Mouse (Mus musculus): ENCODE measurements around the gene Aspn.

Gene Aspn

DNA sequence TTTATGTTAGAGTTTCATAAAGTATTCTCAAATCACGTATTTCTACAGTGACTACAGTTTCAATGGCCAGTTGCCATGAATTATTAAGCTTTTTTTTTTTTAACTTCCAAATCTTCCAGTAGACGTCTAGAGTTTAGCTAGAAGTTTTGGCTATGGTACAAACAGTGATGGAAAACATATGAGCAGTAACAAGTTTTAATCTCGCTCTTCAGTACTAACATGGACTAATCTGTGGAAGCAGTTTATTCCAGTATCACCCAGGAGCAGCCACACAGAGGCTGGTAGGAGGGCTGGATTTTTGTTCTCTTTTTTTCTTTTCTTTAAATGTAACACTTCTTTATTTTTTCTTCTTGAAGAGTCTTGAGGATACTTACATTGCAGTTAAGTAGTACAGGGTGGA, at the start of gene Aspn:
Gene Aspn, plus strand, starts transcription at position 165 of the 400 bp plus-strand sequence.
- DNase-seq = no peak

DNA sequence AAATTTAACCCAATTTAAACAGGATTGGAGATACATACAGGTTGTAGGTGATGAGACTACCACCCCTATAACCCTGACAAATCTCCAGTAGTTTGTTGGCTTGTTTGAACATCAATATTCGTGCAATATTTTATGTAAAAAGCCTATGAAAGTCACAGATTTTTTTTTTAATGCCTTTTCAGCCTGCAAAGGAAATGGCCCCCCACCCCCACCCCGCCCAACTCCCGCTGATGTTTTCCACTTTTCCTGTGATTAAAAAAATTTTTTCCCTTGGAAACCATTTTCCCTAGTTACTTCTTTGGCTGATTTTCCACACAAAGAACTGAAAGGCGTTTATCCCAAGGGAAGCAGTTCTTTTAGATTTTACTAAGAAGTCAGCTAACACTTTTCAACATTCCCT, 39.7 kb upstream of the Aspn start, which contains the start of gene Ecm2:
Gene Ecm2, plus strand, starts transcription at position 301 of the 400 bp plus-strand sequence.
- DNase-seq = no peak

DNA sequence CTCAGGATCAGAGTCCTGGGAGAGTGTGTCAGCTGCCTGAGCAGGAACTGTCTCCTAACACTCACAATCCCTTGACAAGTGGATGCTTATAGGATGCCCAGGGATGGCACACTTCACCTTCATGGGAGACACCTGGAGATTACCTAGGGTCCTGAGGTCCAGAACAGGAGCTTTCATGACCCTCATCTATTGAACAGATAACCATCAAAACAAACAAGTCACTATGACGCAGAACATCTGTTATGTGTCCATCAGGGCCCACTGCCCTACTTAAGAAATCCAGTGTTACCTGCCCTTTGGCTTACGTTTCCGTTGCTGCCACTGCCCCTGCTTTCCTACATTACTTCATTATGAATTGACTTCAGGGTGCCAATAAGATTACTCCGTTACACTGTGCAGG, 38.5 kb upstream of the Aspn start:
- no peak for DNase-seq

DNA sequence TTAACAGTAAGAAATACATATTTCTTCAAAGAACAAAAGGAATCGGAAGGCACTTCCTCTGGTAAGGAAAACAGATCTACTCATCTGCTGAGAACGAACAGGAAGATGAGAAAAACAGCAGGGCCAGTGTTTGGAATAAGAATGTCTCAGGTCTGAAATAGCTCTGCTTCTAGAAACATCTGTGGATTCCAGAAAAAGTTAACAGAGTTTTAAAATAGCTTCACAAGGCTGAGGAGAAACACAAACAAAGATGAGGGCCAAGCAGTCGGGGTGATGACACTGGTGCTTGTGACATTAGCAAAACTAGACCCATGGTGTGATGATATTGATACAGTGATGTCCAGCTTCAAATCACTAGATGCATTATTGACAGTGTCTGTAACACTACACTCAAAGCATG, 37.1 kb upstream of the Aspn start:
- no peak for DNase-seq

DNA sequence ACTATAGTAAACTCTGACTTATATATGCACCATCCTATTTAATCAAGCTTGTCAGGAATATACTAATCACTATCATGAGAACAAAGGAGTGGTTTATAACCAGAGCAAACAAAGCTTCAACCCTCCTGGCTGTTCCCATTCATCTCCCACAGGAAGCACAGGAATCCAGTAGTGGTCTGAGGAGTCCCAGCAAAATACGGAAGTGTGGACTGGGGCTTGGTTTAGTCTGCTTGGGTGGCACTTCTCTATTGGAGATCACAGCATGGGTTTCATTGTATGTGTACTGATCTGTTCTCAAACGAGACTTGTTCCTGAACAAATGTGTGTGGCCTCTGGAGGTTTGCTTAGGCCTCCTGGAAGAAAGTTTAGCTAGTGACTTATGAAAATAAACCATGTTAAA, 25.5 kb upstream of the Aspn start:
- DNase-seq = no peak

DNA sequence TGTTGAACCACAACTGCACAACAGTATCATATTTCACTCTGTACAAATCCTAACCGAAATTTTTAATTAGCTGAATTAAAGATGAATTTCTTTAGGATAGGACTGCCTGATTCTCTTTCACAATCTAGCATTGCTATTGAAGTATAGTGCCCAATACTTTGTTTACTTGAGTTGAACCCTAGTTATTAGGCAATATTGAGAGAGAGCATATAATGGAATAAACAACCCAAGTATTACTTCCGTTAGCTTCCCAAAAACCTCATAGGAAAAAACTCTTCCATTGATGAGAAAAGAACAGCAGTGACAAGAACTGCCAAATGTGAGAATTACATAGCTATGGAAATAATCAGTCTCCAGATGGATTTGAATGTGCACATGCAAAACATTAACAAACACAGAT, 18.0 kb upstream of the Aspn start:
- no peak for DNase-seq

DNA sequence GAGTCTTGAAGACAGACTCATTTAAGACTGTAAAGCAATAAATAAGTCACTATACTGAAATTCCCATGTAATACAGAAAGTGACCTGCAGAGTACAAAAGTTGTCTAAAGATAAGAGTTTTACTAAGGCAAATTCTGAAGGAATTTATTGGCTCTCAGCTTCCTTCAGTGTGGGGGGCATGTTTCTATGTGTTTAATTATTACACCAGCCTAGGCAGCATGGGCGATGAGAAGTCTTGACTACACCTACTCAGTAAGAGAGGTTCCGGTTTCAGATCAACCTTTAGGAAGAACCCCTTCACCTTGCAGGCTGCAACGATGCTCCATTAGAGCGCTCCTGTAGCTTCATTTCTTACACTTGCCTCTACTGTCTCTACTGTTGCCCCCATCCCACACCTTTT, 13.6 kb upstream of the Aspn start:
- DNase-seq = no peak

DNA sequence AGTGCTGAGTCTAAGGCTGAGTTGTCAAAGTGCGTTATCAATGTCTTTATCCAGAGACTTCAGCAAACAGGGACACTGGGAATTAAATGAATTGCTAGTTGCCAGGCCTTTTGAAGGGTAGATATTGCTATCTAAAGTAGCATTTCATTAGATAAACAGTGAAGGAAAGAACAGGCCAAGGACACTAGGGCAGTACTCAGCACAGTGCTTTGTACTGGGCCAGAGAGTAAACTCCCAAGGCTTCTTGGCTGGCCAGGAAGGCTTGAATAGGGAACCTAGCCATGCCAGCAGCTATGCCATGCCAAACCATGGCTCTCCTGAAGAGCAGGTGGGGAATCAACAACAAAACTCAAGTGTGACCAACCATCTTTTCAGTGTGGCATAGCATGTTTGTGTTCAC, 7.3 kb upstream of the Aspn start:
- DNase-seq = no peak

DNA sequence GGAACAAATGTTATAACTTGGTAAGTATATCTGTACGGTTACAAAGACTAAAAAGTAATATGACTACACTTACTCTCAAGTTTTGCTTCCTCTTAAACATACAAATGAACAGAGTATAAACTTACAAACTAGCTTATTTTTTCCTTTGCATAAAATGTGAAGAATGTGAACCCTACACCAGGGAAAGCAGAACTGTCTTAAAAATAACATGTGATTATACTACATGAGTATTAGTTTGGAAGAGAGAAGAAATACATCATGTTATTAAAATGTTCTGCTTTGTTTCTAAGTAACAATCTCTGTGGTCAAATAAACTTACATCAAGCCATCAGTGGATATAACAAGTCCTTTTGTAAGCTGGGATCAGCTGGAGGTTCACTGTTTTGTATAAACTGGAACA, 5.5 kb upstream of the Aspn start:
- no peak for DNase-seq

DNA sequence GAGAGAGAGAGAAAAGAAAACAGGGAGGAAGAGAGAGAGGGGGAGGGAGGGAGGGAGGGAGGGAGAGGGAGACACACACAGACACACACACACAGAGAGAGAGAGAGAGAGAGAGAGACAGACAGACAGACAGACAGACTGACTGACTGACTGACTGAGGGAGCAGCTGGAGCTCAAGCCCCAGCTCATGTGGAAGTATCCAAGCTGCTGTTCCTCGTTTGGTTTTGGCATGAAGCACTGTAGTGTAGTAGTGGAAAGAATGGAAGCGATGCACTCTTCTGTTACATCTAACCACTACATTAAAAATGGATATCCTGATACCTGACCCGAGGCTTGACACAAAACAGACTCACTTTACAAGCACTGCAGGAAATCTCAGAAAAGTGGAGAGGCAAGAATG, 1.4 kb downstream of the Aspn start:
- DNase-seq = peak; percentile 29

DNA sequence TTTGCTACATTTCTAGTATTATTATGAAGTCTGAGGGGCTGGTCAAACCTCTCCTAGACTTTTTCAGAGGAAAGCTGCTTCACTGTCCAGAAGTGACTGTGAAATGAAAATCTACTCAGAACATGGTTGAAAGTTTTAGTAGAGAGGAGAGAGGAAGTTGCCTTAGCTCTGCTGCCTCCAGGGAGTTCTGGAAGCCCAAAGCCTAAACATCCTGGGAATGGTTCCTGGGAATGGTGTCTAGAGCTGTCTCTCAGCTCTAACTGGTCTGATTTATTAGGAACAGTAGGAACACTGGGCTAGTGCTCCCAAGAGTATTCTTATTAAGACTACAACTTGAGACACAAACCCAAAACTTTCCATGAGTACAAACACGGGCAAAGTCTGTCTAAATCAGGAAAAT, 2.3 kb downstream of the Aspn start:
- peak; percentile 22 for DNase-seq

DNA sequence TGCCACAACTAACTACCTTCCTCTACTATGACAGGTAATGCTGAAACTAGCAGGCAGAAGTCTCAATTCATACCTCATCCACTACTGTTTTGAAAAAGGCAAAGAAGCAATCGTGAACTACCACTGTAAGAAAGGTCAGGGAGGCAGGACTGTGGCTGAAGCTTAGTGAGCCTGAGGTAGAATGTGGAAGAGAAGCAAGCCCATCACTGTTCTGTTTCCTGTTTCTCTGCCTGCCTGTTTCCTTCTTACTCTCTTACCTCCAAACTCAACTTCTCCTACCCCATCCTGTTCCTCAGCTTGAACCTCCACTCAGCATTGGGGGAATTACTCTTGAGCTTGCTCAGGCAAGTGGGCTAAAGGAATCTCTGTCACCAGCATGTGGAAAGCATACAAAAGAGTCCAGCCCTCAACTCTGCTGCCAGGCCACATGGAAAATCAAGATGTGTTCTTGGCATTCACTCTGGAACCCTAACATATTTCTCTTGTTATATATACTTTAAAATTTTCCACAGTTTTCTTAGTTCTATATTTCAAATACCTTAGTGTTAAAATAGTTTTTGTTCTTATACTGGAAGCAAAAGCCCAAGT, 3.4 kb downstream of the Aspn start:
- no peak for DNase-seq

DNA sequence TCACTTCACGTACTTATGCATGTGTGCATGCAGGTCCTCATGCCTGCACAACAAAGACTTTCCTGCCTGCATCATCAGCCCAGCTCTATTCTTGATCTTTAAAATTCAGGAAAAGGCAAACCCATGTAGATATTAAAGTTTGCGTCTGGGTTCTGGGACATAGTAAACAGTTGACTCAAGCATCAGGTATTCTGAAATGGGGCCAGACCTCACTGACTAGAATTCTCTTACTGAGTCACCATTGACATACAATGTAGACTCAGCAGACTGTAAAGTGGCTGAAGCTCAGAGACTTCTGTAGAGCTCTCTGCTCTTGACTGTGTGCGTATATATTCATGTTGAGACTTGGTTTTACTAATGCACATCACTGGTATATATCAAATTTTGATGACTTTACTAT, 5.4 kb downstream of the Aspn start:
- no peak for DNase-seq

DNA sequence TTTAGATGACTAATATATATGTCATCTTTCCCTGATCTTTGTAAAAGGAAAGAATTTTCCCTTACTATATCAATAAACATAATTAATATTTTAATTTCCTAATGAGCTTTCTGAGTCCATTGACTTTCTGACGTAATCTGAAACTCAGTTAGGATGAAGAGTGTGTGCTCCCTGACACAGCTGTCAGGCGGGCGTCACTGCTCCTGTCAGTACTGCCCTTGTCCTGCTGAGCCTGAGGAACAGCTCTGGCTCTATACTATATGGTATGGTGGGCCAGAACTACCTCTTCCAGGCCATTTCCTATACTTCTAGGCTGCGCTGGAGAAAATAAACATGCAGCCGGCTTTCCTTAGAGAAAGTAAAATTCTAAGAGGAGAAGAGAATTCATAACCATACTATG, 10.3 kb downstream of the Aspn start:
- DNase-seq = no peak

DNA sequence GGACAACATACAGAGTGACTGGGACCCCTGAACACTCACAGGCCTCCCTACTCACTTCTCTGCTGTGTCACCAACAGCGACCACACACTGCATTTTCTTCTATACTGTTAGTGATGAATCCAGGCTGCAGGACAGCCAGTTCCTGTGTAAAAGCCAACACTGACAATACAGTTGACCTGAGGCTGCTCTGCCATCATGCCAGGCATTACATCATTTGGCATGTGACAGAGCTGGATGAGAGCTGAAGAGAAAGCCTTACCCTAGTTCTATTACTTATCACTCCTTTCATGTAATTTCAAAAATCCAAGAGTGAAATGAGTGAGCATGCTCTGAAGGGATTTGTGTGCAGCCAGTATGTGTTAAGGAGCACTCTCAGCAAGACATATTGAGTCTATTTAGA, 12.0 kb downstream of the Aspn start:
- no peak for DNase-seq

DNA sequence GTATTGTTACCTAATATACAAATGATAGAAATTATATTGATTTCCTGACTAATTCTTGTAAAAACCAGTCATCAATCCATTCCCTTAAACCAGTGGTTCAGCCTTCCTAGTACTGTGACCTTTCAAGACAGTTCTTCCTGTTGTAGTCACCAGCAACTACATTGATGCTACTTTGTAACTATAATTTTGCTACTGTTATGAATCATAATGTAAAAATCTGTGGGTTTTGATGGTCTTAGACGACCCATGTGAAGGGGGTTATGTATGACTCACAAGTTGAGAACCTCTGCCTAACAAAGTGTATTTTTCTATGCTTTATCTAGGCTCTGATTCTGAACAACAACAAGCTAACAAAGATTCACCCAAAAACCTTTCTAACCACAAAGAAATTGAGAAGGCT, 12.7 kb downstream of the Aspn start:
- DNase-seq = no peak

DNA sequence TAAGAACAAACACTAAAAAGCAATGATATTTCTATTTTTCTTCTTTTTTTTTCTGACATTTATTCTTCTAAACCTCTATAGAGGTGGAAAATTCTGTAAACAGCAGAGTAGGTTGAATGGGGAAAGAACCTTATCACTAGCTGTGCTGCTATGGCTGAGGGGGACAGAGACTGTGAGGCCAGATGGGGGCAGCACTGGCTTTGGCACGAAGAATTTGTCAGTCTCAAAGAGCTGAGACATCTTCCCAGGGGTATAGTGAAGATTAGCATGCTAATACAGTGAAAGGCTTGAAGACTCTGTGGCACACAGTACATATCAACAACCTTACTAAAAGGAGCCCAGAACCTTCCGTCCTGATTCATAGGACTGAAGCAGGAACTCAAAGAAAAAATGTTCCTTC, 14.9 kb downstream of the Aspn start:
- peak; percentile 76 for DNase-seq

DNA sequence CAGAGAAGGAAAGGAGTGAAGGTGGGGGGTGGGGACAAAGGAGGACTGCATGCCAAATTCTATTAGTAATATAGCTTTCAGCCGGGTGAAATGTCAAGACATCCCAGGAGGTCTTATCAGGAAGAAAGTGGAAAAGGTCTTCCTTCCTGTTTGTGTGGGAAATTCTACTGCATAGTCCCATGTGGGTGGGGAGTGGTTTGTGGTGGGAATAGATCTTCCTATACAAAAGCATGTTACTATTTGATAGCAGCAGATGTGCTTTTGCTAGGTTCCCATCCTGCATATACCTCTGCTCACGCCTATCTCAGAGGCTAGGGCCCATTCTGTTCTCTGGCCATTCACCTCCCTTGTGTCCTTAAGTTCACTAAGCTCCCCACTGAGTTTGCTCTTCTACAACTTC, 16.6 kb downstream of the Aspn start:
- no peak for DNase-seq

DNA sequence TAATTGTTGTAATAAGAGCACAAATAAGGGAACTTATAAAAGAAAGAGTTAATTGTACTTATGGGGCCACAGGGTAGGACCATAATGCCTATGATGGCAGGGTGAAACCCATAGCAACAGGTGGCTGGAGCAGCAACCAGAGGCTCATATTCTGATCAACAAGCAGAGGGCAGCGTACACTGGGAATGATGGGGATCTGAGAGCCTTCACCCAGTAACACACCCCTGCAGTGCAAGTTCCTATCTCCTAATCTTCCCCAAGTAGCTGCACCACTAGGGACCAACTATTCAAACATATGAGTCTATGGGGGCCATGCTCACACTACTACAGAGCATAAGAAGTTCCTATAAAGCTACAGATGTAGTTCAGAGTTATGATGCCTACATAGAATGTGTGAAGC, 20.1 kb downstream of the Aspn start:
- no peak for DNase-seq

DNA sequence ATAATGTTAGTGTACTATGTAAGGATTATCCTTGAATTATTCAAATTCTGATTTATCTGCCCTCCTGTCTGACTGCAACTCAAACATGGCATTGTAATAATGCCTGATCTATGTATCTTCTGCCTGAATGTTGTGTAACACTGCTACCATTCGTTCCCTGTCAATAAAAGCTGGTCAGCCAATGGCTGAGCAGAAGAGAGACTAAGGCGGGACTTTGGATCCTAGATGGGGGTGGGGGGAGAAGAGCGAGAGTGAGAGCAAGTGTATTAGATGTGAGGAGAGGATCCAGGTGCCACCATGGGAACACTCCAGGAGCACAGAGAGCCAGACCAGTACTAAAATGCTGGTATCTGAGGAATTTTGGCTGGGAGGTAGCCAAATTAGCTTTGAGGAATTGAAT, 26.1 kb downstream of the Aspn start:
- no peak for DNase-seq

DNA sequence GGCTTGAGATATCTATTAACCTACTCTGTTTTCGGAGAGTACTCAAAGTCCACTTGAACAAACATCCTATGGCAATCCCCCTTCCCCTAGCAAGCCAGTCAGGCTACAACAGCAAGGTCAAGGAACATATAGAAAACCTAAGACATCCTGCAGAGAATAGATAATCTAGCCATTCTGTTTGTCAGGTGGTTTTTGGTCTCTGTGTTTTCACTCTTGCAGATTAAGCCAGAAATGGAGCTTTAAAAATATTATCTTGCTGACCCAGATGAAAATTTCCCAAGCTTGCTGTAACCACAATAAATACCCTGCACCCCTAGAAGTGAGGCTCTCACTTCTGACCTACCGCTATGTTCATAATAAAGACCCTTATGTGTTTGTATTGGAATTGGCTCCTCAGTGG, 27.2 kb downstream of the Aspn start:
- DNase-seq = no peak

DNA sequence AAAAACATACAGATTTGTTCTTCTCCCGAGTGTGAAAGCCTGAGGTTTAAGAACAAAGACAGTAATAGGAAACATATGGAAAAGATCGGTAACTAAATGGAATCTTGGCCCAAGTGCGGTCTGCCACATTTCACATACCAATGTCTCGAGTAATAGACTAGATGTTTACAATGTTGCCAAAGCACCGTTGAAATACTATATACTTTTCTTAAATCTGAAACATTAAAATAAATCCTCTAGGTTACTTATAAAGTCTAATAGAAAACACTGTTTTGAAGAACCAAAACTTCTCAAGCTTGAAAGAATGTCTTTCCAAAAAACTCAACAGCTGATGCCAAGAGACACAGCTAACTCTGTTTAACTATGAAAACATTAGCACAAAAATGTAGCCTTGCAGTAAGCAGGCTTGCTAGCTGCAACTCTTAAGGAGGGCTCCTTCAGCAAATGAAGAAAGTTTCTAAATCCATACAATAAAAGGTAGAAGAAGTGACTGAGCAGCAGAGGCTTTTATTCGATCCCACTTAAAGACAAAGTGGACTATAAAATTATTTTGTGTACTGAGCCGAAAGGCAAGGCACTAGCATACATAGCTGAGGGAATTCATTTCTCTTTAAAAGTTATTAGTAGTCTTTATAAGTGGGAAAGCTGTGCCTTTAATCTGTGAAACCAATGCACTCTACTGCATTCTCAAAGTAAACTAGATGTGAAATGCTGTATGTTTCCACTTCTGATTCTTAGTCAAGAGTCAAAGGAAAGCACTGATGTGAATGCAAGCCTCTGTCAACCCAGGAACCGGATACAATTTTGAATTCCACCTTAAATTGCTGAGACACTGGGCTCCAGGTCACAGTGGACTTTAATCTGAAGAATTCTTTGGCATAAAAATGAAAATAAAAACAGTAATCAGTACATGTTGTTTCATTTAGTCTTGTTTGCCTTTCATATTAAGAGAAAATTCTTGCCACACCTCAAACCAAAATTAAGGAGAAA, 37.6 kb downstream of the Aspn start, which contains the start of gene Omd:
Gene Omd, plus strand, starts transcription at position 922 of the 990 bp plus-strand sequence.
- DNase-seq = no peak

DNA sequence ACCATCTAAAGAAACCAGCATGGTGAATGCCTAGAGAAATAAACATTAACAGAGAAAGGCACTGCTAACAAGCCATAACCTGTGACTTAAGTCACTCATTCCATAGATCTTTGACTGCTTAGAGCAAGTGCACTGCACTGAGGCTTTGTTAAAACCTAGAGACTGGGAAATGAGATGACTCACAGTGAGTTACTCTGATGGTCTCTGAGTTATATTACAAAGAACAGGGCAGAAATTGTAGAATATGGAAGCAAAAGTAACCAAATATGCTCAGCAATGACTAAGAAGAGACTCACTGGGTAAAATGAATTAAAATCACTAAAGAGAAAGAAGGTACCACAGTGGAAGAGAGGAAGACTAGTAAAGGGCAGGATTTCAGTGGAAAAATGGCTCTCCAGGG, 39.6 kb downstream of the Aspn start:
- no peak for DNase-seq

DNA sequence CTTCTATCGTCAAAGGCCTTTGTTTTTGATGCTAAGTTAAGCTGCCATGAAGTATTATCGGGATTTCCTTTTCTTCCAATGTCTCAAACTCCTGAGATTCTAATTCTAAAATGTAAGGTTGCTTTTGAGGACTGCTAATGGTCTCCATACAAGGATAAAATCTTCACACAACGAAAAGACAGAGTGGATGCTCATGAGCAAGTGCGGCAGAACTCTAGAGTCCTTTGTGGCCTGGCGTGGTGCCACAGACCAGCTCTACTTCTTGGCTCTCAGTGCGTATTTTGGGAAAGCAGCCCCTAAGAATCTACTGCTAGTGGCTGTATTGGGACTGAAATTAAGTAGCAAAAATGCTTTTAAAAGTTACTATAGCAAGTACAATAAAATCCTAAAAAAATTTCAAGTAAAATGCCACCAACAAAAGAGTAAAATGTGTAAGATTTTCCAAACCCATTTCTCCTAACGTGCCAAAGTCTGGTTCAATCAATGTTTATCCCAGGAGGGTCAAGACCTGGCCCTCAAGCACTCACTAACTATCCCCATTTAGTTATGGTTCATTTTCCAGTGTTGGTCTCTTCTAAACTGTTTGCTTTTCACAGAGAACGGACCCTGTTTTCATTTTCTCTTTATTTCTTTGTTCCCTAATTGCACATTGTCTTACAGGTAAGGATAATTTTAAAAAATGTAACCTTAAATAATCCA, 40.2 kb downstream of the Aspn start:
- DNase-seq = peak; percentile 63
